Mouse (Mus musculus): ENCODE measurements around the gene Cd276.

- TF ChIP-seq CTCF (IDR thresholded peaks at IDR 0.05), result no peak
- no peak for TF ChIP-seq EP300 (IDR thresholded peaks at IDR 0.05)
These were observed 60.2 kb downstream of the Cd276 start for GRCm38 (mm10) chr9:58495035-58495434.

Data from lung, postnatal 0 days (tissue).